Mouse (Mus musculus) hindbrain, postnatal 0 days (tissue): ENCODE results near the gene Vstm2b. TPM values are rescaled to one million over a fixed set of nuclear protein-coding genes. Genes with fewer than 3 reads are reported as not detected.

Experiments used
- ATAC-seq: fragments of 200-750 bp; cut with Nextera tagmentation; 2 replicates; pipeline ENCODE4 v1.8.0; 2017; ENCODE audit warnings: mild to moderate bottlenecking, moderate TSS enrichment, moderate library complexity
- DNase-seq: peaks from one replicate; pipeline ENCODE4 v3.0.0-alpha.2; 2015; ENCODE audit warnings: low spot score
- H3K27ac ChIP-seq: fragments of 300-500 bp; sonication (generic); 2 replicates; pipeline ENCODE4 v1.5.1; 2014; ENCODE audit warnings: mild to moderate bottlenecking
- H3K27me3 ChIP-seq: fragments of 300-500 bp; sonication (generic); 2 replicates; pipeline ENCODE4 v1.6.1; 2014; ENCODE audit warnings: low read length, mixed read lengths; ENCODE audit not compliant: insufficient read depth
- H3K36me3 ChIP-seq: fragments of 300-500 bp; sonication (generic); 2 replicates; pipeline ENCODE4 v1.6.1; 2014; ENCODE audit warnings: low read length, mixed read lengths; ENCODE audit not compliant: insufficient read depth
- H3K4me1 ChIP-seq: fragments of 300-500 bp; sonication (generic); 2 replicates; pipeline ENCODE4 v1.6.1; 2014; ENCODE audit warnings: antibody characterized with exemption, low read length, mixed read lengths; ENCODE audit not compliant: insufficient read depth
- H3K4me2 ChIP-seq: fragments of 300-500 bp; sonication (generic); 2 replicates; pipeline ENCODE4 v1.6.1; 2014; ENCODE audit warnings: low read depth, mild to moderate bottlenecking, low read length, moderate library complexity, mixed read lengths
- H3K4me3 ChIP-seq: fragments of 300-500 bp; sonication (generic); 2 replicates; pipeline ENCODE4 v1.5.1; 2014; ENCODE audit warnings: low read length
- H3K9ac ChIP-seq: fragments of 300-500 bp; sonication (generic); replicated peaks from 2 replicates; pipeline ENCODE4 v1.6.1; 2014; ENCODE audit warnings: mild to moderate bottlenecking, low read length, moderate library complexity, mixed read lengths
- H3K9me3 ChIP-seq: fragments of 300-500 bp; sonication (generic); 2 replicates; pipeline ENCODE4 v1.6.1; 2016; ENCODE audit warnings: low read length, mixed read lengths
- CTCF ChIP-seq: IDR thresholded peaks from 2 replicates; pipeline ENCODE4 v1.5.1; 2016; ENCODE audit warnings: antibody characterized with exemption, control low read depth, low read depth
- WGBS: fragments of 180-500 bp; shearing (Covaris S2); extraction: QIAGEN DNeasy Blood & Tissue Kit; methylation state at CpG from one replicate; pipeline ENCODE4 v1.1.7; 2014; 5-methylcytosine and 5-hydroxymethylcytosine counted together
- polyA plus RNA-seq: library from polyadenylated mRNA; unstranded; fragments of >200 nt; fragmentation: Nextera tagmentation; extraction: Ambion mirVana; gene quantifications from 2 replicates; pipeline ENCODE4 v1.2.1, GENCODE M21; 2015
- total RNA-seq: library from RNA; depleted of rRNA; stranded (reverse); fragments of >200 nt; gene quantifications from 2 replicates; pipeline ENCODE4 v1.2.3, GENCODE M21; 2014; rRNA removed

The Vstm2b gene
- total and polyA plus RNA-seq, 2 experiments from 2014 or later, result 27.4 to 93.3 TPM

DNA sequence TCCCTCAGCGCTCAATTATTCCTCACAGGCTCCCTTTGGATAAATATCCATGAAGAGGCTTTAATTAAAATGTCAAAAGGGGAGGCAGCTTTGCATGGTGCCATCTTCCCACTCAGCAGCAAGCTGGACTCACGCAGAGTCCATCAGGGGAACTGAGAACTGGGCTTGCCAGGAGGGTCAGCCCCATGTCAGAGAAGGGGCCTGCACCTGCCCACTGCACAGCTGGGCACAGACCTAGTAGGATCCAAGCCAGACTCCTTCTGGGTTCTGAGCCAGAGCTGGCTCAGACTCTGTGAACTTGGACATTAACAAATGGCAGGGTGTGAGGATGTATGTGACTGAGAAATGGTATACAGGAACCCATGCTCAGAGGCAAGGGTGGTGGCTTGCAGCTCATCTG lies 22.0 kb downstream of the Vstm2b start:
- TF ChIP-seq CTCF, result no peak
- no peak overlapping the region for H3K9ac ChIP-seq
- 0 out of 2 replicates have a peak, but pooled peaks cover 8% of the 10 kb centered on the region for H3K4me1 ChIP-seq
- no peaks in the 10 kb centered on the region for H3K27me3 ChIP-seq
- no peaks in the 10 kb centered on the region for H3K36me3 ChIP-seq
- H3K4me2 ChIP-seq, result no peak overlapping the region
- H3K4me3 ChIP-seq, result no peak overlapping the region
- WGBS, result 42% methylated on average over 2 of the region's 2 CpGs
- DNase-seq (peak; percentile 67), ATAC-seq (peak; percentile 75; the same call in 1 of the 2 replicates)
- H3K9me3 ChIP-seq, result no peaks in the 10 kb centered on the region
- H3K27ac ChIP-seq, result no peak overlapping the region

DNA sequence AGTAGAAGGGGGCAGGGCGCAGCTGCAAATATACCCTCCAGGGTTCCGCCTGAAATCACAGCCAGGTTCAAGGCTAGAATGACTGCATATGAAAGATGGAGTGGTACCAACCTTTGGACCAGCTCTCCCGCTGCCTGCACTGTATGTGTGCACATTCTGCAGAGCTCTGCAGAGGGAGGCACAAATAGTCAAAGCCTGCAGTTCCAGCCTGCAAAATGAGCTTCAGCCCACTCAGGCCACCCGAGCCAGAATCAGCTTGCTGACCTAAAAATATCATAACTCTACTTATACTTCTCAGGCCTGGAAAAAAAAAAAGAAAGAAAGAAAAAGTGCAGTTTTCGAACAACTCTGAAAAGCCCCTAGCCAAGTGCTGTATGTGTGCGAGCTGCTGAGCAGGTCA lies 23.2 kb downstream of the Vstm2b start:
- Histone ChIP-seq H3K9ac (no peak overlapping the region), H3K4me3 (no peak overlapping the region), H3K4me2 (no peak overlapping the region), H3K27ac (no peak overlapping the region), H3K27me3 (no peaks in the 10 kb centered on the region), H3K4me1 (0 out of 2 replicates have a peak, but pooled peaks cover 8% of the 10 kb centered on the region), H3K36me3 (no peaks in the 10 kb centered on the region), H3K9me3 (no peaks in the 10 kb centered on the region)
- ATAC-seq, result no peak
- no peak for TF ChIP-seq CTCF
- 63% methylated on average over 6 of the region's 6 CpGs for WGBS
- no peak for DNase-seq

DNA sequence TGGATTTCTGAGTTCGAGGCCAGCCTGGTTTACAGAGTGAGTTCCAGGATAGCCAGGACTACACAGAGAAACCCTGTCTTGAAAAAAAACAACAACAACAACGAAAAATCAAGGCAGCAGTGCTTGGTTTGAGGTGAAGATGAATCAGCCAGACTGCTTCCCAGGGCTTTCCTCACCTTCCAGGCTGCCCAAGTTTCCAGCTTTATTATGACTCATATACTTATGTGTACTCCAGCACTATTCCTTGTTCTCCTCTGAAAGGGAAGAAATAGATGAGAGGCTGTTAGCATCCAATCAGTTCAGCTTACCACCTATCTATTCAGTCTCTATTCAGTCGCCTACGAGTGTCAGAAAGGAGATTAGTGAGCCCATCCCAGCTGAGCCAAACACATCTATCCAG lies 24.7 kb downstream of the Vstm2b start:
- Histone ChIP-seq H3K27me3 (no peaks in the 10 kb centered on the region), H3K4me3 (no peak overlapping the region), H3K36me3 (no peaks in the 10 kb centered on the region), H3K4me2 (no peak overlapping the region), H3K9me3 (no peaks in the 10 kb centered on the region), H3K4me1 (0 out of 2 replicates have a peak, but pooled peaks cover 8% of the 10 kb centered on the region), H3K27ac (no peak overlapping the region), H3K9ac (no peak overlapping the region)
- 86% methylated on average over 4 of the region's 4 CpGs for WGBS
- no peak for DNase-seq
- no peak for ATAC-seq
- TF ChIP-seq CTCF, result no peak

DNA sequence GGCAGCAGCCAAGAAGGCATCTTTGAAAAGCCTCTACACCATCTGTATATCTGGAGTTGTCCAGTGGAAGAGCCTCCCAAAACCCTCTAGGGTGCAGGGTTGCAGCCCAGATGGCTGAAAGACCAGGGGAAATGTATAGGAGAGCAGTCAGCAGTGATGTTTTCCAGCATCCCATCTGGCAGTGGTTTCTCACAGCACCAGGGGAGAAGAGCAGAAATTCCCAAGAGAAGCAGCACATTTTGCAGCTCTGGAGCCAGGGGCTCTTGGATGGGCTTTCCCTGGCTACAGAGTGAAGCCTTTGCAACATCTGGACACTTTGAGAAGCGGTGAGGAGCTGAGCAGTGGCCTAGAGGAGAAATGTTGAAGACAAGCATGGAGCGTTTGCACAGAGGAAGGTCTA lies 30.3 kb downstream of the Vstm2b start:
- TF ChIP-seq CTCF, result no peak
- no peaks in the 10 kb centered on the region for H3K27me3 ChIP-seq
- no peak overlapping the region for H3K27ac ChIP-seq
- H3K4me2 ChIP-seq, result no peak overlapping the region
- no peaks in the 10 kb centered on the region for H3K9me3 ChIP-seq
- ATAC-seq (no peak), DNase-seq (no peak)
- no peaks in the 10 kb centered on the region for H3K4me1 ChIP-seq
- no peak overlapping the region for H3K9ac ChIP-seq
- H3K36me3 ChIP-seq, result peaks cover 4% of the 10 kb centered on the region; the same call in 1 of the 2 replicates
- 96% methylated on average over 2 of the region's 2 CpGs for WGBS
- H3K4me3 ChIP-seq, result no peak overlapping the region

DNA sequence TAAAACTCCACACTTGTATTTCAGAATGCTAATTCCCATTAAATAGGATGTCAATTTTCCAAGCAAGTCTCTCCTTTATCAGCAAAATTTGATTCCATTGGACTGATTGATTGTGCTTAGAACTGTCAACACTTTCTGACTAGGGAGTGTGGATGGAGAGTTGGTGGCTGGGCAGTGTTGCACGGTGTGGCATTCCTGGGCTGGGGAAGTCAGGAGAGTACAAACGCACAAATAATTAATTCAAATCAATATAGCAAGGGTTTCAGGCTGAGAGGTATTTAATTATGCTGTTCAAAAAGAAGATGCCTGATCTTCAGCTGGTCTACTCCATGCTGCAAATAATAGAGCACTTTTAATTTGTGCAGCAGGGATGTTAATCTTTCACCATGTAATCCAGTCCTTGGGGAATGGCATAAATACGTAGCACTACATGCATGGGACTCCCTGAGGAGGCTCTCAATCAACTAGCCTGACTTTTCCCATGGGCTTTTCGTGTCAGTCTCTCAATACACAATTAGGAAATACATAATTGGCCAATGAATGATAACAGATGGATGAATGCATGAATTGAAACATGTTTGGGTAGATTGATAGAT lies 38.6 kb downstream of the Vstm2b start:
- DNase-seq, result no peak

DNA sequence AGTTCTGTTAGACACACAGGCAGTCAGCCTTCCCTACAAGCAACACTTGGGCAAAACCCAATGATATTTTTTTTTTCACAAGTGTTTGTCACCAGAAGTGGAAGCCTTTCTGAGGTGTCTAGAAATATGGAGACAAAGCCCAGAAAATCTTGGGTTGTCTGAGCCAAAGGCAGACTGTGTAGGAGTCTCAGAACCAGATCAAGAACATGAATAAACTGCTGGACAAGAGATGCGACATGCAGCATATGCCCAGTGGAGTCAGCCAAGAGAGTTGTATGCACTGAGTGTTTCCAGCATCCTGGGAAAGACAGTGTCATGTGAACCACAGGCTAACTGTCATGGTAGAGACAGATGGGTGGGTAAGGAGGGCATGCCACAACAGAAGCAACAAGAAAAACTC lies 41.2 kb downstream of the Vstm2b start:
- Histone ChIP-seq H3K4me2 (no peak overlapping the region), H3K9me3 (no peaks in the 10 kb centered on the region), H3K27ac (no peak overlapping the region), H3K36me3 (no peaks in the 10 kb centered on the region), H3K27me3 (no peaks in the 10 kb centered on the region), H3K9ac (no peak overlapping the region), H3K4me3 (no peak overlapping the region), H3K4me1 (no peaks in the 10 kb centered on the region)
- TF ChIP-seq CTCF, result no peak
- ATAC-seq (no peak), DNase-seq (peak; percentile 20)
- WGBS, result 69% methylated on average over 1 of the region's 1 CpGs

More for the DNA sequence above, 38.6 kb downstream of the Vstm2b start:
- H3K36me3 ChIP-seq, result no peaks in the 10 kb centered on the region
- no peak overlapping the region for H3K27ac ChIP-seq
- ATAC-seq, result no peak
- no peaks in the 10 kb centered on the region for H3K4me1 ChIP-seq
- no peak for TF ChIP-seq CTCF
- WGBS, result 47% methylated on average over 4 of the region's 4 CpGs
- H3K9ac ChIP-seq, result no peak overlapping the region
- H3K9me3 ChIP-seq, result no peaks in the 10 kb centered on the region
- no peak overlapping the region for H3K4me3 ChIP-seq
- H3K27me3 ChIP-seq, result no peaks in the 10 kb centered on the region
- H3K4me2 ChIP-seq, result no peak overlapping the region

DNA sequence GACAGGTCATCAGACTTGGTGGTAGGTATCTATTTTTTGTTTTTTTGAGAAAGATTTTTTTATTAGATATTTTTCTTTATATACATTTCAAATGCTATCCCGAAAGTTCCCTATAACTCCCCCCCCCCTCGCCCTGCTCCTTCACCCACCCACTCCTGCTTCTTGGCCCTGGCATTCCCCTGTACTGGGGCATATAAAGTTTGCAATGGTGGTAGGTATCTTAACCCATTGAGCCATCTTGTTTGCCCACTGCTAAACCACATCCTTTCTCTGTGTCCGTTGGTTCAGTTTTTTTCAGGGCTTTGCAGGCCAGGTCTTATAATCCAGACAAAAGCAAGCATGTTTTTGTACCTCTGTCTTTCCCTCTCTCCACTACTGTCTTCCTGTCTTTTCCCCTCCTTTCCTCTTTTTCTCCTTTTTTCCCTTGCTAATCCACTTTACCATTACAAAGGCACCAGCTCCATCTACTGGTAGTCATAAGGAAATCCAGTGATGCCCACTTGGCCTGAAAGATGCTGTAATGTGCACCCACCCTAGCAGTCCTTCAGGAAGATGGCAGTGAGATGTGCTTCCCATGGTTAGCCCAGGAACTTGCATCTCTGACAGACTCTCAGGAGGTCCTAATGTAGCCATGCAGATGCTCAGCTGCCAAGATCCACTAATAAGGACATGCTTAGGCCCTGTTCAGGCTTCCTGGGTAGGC lies 44.3 kb downstream of the Vstm2b start:
- no peak overlapping the region for H3K4me3 ChIP-seq
- WGBS, result 56% methylated on average over 3 of the region's 3 CpGs
- no peak overlapping the region for H3K4me2 ChIP-seq
- H3K27me3 ChIP-seq, result no peaks in the 10 kb centered on the region
- H3K27ac ChIP-seq, result no peak overlapping the region
- H3K4me1 ChIP-seq, result no peaks in the 10 kb centered on the region
- DNase-seq (peak; percentile 86), ATAC-seq (peak; percentile 74)
- no peaks in the 10 kb centered on the region for H3K36me3 ChIP-seq
- peak; percentile 89 for TF ChIP-seq CTCF
- H3K9ac ChIP-seq, result no peak overlapping the region
- H3K9me3 ChIP-seq, result no peaks in the 10 kb centered on the region

Other genes starting within 250 kb of the Vstm2b start
- not detected in 2 replicates for gene 4930433I11Rik, start 89.2 kb downstream of the Vstm2b start, total RNA-seq
- gene 4930433I11Rik, start 89.2 kb downstream of the Vstm2b start, polyA plus RNA-seq, result not detected in 2 replicates
- not detected in 2 replicates for gene Gm4884, start 134.4 kb downstream of the Vstm2b start, total RNA-seq
- gene Gm4884, start 134.4 kb downstream of the Vstm2b start, polyA plus RNA-seq, result not detected in 2 replicates